Comparison of ENCODE assay signal across 1 mouse cellular context in the genomic region with DNA sequence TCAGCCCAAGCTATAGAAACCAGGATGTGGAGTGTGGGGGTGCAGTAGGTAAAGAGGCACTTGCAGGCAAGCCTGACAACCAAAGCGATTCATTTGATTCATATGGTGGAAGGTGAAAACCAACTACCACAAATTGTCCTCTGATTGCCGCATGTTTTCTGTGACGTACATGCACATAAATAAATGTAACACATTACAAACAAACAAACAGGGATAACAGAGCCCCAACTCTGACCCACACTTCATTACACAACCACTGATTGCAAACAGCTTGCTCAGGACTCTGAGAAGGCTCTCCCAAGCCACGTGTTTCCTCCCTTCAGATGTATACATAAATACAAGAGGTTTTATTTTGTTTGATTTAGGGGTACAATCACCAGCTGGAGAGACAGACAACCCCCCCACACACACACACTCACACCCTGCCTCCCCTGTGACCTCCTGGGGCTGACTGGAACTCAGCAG.
TF ChIP-seq lines count a peak whose summit lies in the region.

No protein-coding gene starts in this region.

TF ChIP-seq in MEL, 35 proteins besides CTCF, POLR2A, EP300 and RAD21:
- TF ChIP-seq NELFE (IDR thresholded peaks at IDR 0.05; ENCODE audit: low read depth, low read length) (no peak), NRF1 (IDR thresholded peaks at IDR 0.05; ENCODE audit: insufficient read depth, low read depth, low read length, poor library complexity, severe bottlenecking) (no peak), MXI1 (IDR thresholded peaks at IDR 0.05; ENCODE audit: low read depth, low read length) (peak; percentile 75), MAX (IDR thresholded peaks at IDR 0.05; ENCODE audit: low read length) (peak; percentile 72), USF1 (IDR thresholded peaks at IDR 0.05; ENCODE audit: low read depth, low read length) (0 out of 2 replicates have a peak, but pooled peaks have one; percentile 9), MAZ (IDR thresholded peaks at IDR 0.05; ENCODE audit: low read depth, low read length) (no peak)
